Mouse (Mus musculus): ENCODE data around the gene Rcsd1.

- no peak for TF ChIP-seq USF1 (IDR thresholded peaks at IDR 0.05; ENCODE audit: low read depth)
- TF ChIP-seq MAX (IDR thresholded peaks at IDR 0.05; ENCODE audit: low read depth), result no peak
- TF ChIP-seq TCF3 (IDR thresholded peaks at IDR 0.05; ENCODE audit: insufficient read length, low read depth), result no peak
Measured at GRCm38 (mm10) chr1:165642780-165643311, 66.7 kb downstream of the Rcsd1 start.

All from myocyte (in vitro differentiated cells).